Mouse (Mus musculus): ENCODE measurements at regions not wholly inside any gene's neighbourhood (a gene's known extent, or its start where the extent isn't known, plus 50 kb on each side); places are given as distances from the start of the nearest gene placed in this dataset.

- TF ChIP-seq CTCF (IDR thresholded peaks at IDR 0.05; ENCODE audit: control insufficient read depth, insufficient read depth, insufficient read length) (no peak), MYOG (IDR thresholded peaks at IDR 0.05; ENCODE audit: control insufficient read depth, extremely low read depth, insufficient read length) (no peak), MAX (IDR thresholded peaks at IDR 0.05) (no peak)
Observed at GRCm38 (mm10) chr16:57947309-57947708, 192.8 kb upstream of the Col8a1 start.

Data from C2C12 (cell line).